Mouse (Mus musculus) stomach, postnatal 0 days (tissue): ENCODE measurements around the gene Atp8b4. TPM values are rescaled to one million over a fixed set of nuclear protein-coding genes. Genes with fewer than 3 reads are reported as not detected.

Source experiments
- ATAC-seq: fragments of 200-750 bp; cut with Nextera tagmentation; 2 replicates; pipeline ENCODE4 v1.8.0; 2017; ENCODE audit not compliant: low FRiP score, low TSS enrichment
- DNase-seq: peaks from one replicate; pipeline ENCODE4 v3.0.0-alpha.2; 2016; ENCODE audit warnings: low spot score
- H3K27ac ChIP-seq: fragments of 300-500 bp; sonication (generic); replicated peaks from 2 replicates; pipeline ENCODE4 v1.5.1; 2014; ENCODE audit warnings: mild to moderate bottlenecking, control low read depth
- H3K27me3 ChIP-seq: fragments of 300-500 bp; sonication (generic); 2 replicates; pipeline ENCODE4 v1.6.1; 2014; ENCODE audit warnings: low read length; ENCODE audit not compliant: control insufficient read depth, insufficient read depth
- H3K36me3 ChIP-seq: fragments of 300-500 bp; sonication (generic); 2 replicates; pipeline ENCODE4 v1.6.1; 2014; ENCODE audit warnings: low read length, mixed read lengths; ENCODE audit not compliant: control insufficient read depth, insufficient read depth
- H3K4me1 ChIP-seq: fragments of 300-500 bp; sonication (generic); replicated peaks from 2 replicates; pipeline ENCODE4 v1.6.1; 2014; ENCODE audit warnings: antibody characterized with exemption; ENCODE audit not compliant: control insufficient read depth, insufficient read depth
- H3K4me2 ChIP-seq: fragments of 300-500 bp; sonication (generic); replicated peaks from 2 replicates; pipeline ENCODE4 v1.6.1; 2014; ENCODE audit warnings: low read depth, mild to moderate bottlenecking, control low read depth, moderate library complexity
- H3K4me3 ChIP-seq: fragments of 300-500 bp; sonication (generic); 2 replicates; pipeline ENCODE4 v1.5.1; 2014; ENCODE audit warnings: low read depth, low read length, control low read depth
- H3K9ac ChIP-seq: fragments of 300-500 bp; sonication (generic); 2 replicates; pipeline ENCODE4 v1.6.1; 2014; ENCODE audit warnings: mild to moderate bottlenecking, low read length, control low read depth, mixed read lengths
- H3K9me3 ChIP-seq: fragments of 300-500 bp; sonication (generic); 2 replicates; pipeline ENCODE4 v1.6.1; 2016; ENCODE audit warnings: low read length; ENCODE audit not compliant: control insufficient read depth
- CTCF ChIP-seq: IDR thresholded peaks from 2 replicates; pipeline ENCODE4 v1.5.1; 2016; ENCODE audit warnings: antibody characterized with exemption, low read depth, mild to moderate bottlenecking, moderate library complexity
- EP300 ChIP-seq: optimal IDR thresholded peaks from 2 replicates; pipeline ENCODE3; 2016; ENCODE audit warnings: antibody characterized with exemption
- WGBS: fragments of 180-500 bp; shearing (Covaris S2); extraction: QIAGEN DNeasy Blood & Tissue Kit; methylation state at CpG from one replicate; pipeline ENCODE4 v1.1.7; 2014; 5-methylcytosine and 5-hydroxymethylcytosine counted together
- polyA plus RNA-seq: library from polyadenylated mRNA; unstranded; fragments of >200 nt; fragmentation: Nextera tagmentation; extraction: Ambion mirVana; gene quantifications from 2 replicates; pipeline ENCODE4 v1.2.1, GENCODE M21; 2015

Atp8b4 gene
- polyA plus RNA-seq, 1 experiment from 2014 or later, result 0.07 TPM

GRCm38 (mm10) chr2:126493306-126493705, 7.2 kb downstream of the Atp8b4 start:
- H3K27ac ChIP-seq, result no peak overlapping the region
- no peaks in the 10 kb centered on the region for H3K9me3 ChIP-seq
- ATAC-seq (no peak), DNase-seq (no peak)
- H3K4me2 ChIP-seq, result no peak overlapping the region
- H3K4me3 ChIP-seq, result no peak overlapping the region
- H3K36me3 ChIP-seq, result no peaks in the 10 kb centered on the region
- no peak overlapping the region for H3K9ac ChIP-seq
- no peaks in the 10 kb centered on the region for H3K27me3 ChIP-seq
- TF ChIP-seq CTCF (no peak), EP300 (no peak)
- no peaks in the 10 kb centered on the region for H3K4me1 ChIP-seq
- 53% methylated on average over 8 of the region's 8 CpGs for WGBS

GRCm38 (mm10) chr2:126492713-126493112, 7.8 kb downstream of the Atp8b4 start:
- no peak for ATAC-seq
- 62% methylated on average over 5 of the region's 5 CpGs for WGBS

GRCm38 (mm10) chr2:126491446-126491845, 9.0 kb downstream of the Atp8b4 start:
- WGBS, result 75% methylated on average over 4 of the region's 4 CpGs

More at GRCm38 (mm10) chr2:126492713-126493112, 7.8 kb downstream of the Atp8b4 start:
- Histone ChIP-seq H3K27ac (no peak overlapping the region), H3K27me3 (no peaks in the 10 kb centered on the region), H3K9me3 (no peaks in the 10 kb centered on the region), H3K9ac (no peak overlapping the region), H3K4me3 (no peak overlapping the region), H3K36me3 (no peaks in the 10 kb centered on the region), H3K4me1 (no peaks in the 10 kb centered on the region), H3K4me2 (no peak overlapping the region)
- no peak for DNase-seq
- TF ChIP-seq EP300 (no peak), CTCF (no peak)

GRCm38 (mm10) chr2:126490573-126490972, 9.9 kb downstream of the Atp8b4 start:
- Histone ChIP-seq H3K9me3 (no peaks in the 10 kb centered on the region), H3K4me1 (no peaks in the 10 kb centered on the region), H3K4me3 (no peak overlapping the region), H3K9ac (no peak overlapping the region), H3K27me3 (no peaks in the 10 kb centered on the region), H3K4me2 (no peak overlapping the region), H3K27ac (no peak overlapping the region), H3K36me3 (no peaks in the 10 kb centered on the region)
- TF ChIP-seq CTCF (no peak), EP300 (no peak)
- DNase-seq, result no peak
- 74% methylated on average over 9 of the region's 9 CpGs for WGBS
- ATAC-seq, result no peak

More at GRCm38 (mm10) chr2:126491446-126491845, 9.0 kb downstream of the Atp8b4 start:
- Histone ChIP-seq H3K4me1 (no peaks in the 10 kb centered on the region), H3K27me3 (no peaks in the 10 kb centered on the region), H3K9me3 (no peaks in the 10 kb centered on the region), H3K4me2 (no peak overlapping the region), H3K27ac (no peak overlapping the region), H3K4me3 (no peak overlapping the region), H3K9ac (no peak overlapping the region), H3K36me3 (no peaks in the 10 kb centered on the region)
- TF ChIP-seq EP300, result no peak
- TF ChIP-seq CTCF, result no peak
- no peak for DNase-seq
- no peak for ATAC-seq

- WGBS, result 61% methylated on average over 11 of the region's 11 CpGs
- DNase-seq (no peak), ATAC-seq (no peak)
- no peak overlapping the region for H3K9ac ChIP-seq
- TF ChIP-seq CTCF (no peak), EP300 (no peak)
- H3K9me3 ChIP-seq, result no peaks in the 10 kb centered on the region
- H3K36me3 ChIP-seq, result no peaks in the 10 kb centered on the region
- no peak overlapping the region for H3K27ac ChIP-seq
- H3K4me1 ChIP-seq, result no peaks in the 10 kb centered on the region
- H3K4me2 ChIP-seq, result no peak overlapping the region
- no peaks in the 10 kb centered on the region for H3K27me3 ChIP-seq
- no peak overlapping the region for H3K4me3 ChIP-seq
Observed at GRCm38 (mm10) chr2:126485262-126486017, 15.0 kb downstream of the Atp8b4 start.

GRCm38 (mm10) chr2:126483337-126483736, 17.1 kb downstream of the Atp8b4 start:
- ATAC-seq, result no peak
- Histone ChIP-seq H3K4me1 (no peaks in the 10 kb centered on the region), H3K36me3 (no peaks in the 10 kb centered on the region), H3K27ac (no peak overlapping the region), H3K9me3 (no peaks in the 10 kb centered on the region), H3K4me3 (no peak overlapping the region), H3K9ac (no peak overlapping the region), H3K27me3 (no peaks in the 10 kb centered on the region), H3K4me2 (no peak overlapping the region)
- WGBS, result 66% methylated on average over 6 of the region's 6 CpGs
- TF ChIP-seq EP300 (no peak), CTCF (no peak)
- no peak for DNase-seq
